Mouse (Mus musculus) heart, adult 2 months (tissue): ENCODE data around the gene Mast2.

ENCODE experiments used
- CTCF ChIP-seq: fragments of 200-600 bp; IDR thresholded peaks from 2 replicates; pipeline ENCODE4 v1.8.1; 2022; ENCODE audit warnings: antibody characterized with exemption, mild to moderate bottlenecking, moderate library complexity
- POLR2A ChIP-seq: fragments of 200-500 bp; IDR thresholded peaks from 2 replicates; pipeline ENCODE4 v1.6.1; 2011; ENCODE audit warnings: mild to moderate bottlenecking, low read depth, low read length, control low read depth; ENCODE audit not compliant: insufficient read depth

- TF ChIP-seq POLR2A (no peak), CTCF (no peak)
Observed at GRCm38 (mm10) chr4:116439383-116439782, 24.6 kb downstream of the Mast2 start.
